Mouse (Mus musculus) neutrophil, adult 5-6 weeks (primary cell): ENCODE measurements around the gene Fhit. TPM values are rescaled to one million over a fixed set of nuclear protein-coding genes. Genes with fewer than 3 reads are reported as not detected.

Experiments
- ATAC-seq: fragments of 151-379, 151-347 bp; 2 replicates; pipeline ENCODE4 v1.8.0; 2017; ENCODE audit warnings: mild to moderate bottlenecking, moderate TSS enrichment; ENCODE audit not compliant: insufficient number of reproducible peaks, poor library complexity, low FRiP score, severe bottlenecking; ENCODE audit errors: extremely low read depth
- total RNA-seq: library from RNA; stranded (forward); fragments of 200-1000 nt; gene quantifications from 2 replicates; pipeline ENCODE4 v1.2.3, GENCODE M21; 2017

The Fhit gene
- total RNA-seq, 1 experiment from 2014 or later, result not detected

GRCm38 (mm10) chr14:10554755-10555154 is 607.1 kb downstream of the Fhit start:
- ATAC-seq, result no peak

DNA sequence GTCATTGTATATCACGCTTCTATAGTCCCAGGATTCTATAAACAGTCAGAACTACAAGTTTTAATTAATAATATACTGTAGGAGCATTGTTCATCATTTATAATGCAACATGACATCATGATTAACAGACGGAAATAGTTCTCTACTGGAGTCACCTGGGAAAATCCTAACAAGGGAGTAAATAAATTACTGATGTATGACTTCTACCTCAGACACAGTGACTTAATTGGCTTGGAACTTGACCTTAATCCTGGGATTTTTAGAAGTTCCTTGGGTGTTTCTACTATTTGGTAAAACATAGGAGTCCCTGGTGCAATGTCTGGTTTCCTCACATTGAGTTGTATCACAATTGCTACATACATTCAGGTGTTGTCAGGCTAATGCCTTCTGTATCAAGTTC is 613.2 kb downstream of the Fhit start:
- ATAC-seq, result no peak

- no peak for ATAC-seq
These were observed 615.9 kb downstream of the Fhit start for GRCm38 (mm10) chr14:10545916-10546315.

DNA sequence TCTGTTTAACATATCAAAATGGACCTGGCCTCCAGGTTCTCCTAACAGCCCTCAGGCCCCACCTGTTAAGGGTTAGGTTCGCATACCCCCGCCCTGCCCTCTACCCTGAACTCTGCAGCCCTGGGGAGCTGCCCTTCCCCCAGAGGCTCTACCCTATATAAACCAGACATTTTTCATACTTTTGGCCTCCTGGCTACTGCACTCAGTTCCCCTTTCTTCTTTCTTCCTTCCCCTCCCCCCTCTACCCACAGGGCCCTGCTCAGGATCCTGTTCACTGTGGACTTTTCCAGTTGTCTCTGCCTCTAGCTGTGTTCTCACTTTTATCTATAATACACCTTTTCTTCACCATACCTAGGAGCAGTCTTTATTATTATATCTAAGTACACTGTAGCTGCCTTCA is 627.0 kb downstream of the Fhit start:
- no peak for ATAC-seq

DNA sequence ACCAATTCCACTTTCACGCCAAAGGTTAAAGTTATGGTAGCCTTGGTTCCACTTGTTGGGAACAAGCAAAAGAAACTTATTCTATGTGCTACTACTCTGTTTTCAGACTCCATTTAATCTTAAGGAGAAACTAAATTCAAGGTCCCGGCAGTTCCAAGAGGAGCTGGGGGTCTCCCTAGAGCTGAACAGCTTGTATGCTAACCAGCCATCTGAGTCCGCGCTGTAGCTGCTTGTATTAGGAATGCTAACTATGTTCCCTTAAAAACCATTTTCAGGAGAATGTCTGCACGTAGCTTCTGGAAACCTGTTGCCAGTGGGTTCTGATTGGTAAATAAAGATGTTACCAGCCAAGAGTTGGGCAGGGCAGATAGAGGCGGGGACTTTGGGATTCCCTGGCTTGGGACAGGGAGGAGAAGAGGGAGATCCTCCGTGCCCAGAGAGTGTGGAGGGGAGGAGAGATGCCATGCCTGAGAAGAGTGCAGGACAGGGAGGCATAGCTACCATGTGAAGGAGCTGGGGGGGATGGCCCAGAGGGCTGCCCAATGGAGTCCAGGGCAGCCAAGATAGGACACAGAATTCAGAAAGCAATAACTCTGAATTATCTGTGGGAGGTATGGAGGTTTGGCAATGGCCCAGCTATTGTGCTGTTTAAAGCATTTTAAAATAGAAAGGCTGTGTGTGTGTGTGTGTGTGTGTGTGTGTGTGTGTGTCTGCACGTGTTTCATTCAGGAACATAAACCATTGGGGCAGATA is 629.9 kb downstream of the Fhit start:
- ATAC-seq, result no peak

GRCm38 (mm10) chr14:10526800-10527199 is 635.0 kb downstream of the Fhit start:
- ATAC-seq, result no peak

GRCm38 (mm10) chr14:10525786-10526185 is 636.0 kb downstream of the Fhit start:
- ATAC-seq, result no peak

DNA sequence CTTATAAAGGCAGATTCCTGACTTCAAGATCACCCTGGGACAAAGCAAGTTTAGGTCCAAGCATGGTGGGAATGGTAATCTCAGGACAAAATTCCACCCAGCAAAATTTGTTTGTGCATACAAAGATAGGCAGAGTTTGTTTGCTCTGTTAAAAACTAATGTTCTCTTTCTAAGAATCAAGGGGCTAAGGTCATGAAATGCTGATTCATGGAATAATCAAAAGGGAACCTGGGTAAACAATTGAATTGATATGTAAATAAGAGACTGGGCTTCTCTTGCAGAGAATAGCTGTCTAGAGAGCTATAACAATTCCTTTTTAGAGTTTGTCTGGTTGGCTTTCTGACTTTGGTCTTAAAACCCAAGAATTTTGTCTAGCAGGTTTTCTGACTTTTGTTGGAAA is 647.8 kb downstream of the Fhit start:
- ATAC-seq, result no peak

GRCm38 (mm10) chr14:10509252-10509651 is 652.6 kb downstream of the Fhit start:
- ATAC-seq, result no peak

GRCm38 (mm10) chr14:10507560-10507959 is 654.3 kb downstream of the Fhit start:
- ATAC-seq, result no peak

- ATAC-seq, result no peak
These were observed 676.0 kb downstream of the Fhit start for GRCm38 (mm10) chr14:10485798-10486197.

DNA sequence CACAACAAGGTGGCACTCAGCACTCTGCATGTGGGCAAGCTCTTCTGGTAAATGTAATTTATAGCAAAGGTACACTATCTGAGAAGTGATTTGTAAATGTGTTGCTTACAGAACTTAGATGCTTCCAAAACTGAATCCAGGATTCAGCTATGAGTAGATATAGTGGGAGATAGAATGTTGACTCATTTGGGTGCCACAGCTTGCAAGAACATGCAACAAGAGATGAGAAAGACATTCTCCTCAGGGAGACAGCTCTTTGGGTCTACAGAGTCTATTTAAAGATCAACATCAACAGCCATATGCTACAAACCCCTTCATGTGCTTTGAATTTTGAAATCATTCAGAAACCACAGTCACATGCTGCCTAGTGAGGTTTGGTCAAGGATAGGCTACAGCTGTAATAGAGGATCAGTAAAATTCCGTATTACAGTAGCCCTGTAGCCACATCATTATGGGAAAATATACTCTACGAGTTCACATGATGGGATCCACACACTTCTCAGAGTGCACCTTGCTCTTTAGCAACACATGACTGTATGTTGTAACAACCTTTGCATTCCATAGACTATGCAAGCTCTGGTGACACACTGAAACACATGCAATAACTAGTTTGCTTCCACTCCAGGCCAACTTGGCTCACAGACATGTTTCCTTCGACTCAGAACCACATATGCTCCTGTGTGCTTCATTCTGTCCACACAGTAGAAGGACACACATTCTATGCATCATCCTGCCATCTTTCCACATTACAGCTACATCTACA is 678.8 kb downstream of the Fhit start:
- ATAC-seq, result no peak

- ATAC-seq, result no peak
These were observed 680.5 kb downstream of the Fhit start for GRCm38 (mm10) chr14:10481370-10481769.

DNA sequence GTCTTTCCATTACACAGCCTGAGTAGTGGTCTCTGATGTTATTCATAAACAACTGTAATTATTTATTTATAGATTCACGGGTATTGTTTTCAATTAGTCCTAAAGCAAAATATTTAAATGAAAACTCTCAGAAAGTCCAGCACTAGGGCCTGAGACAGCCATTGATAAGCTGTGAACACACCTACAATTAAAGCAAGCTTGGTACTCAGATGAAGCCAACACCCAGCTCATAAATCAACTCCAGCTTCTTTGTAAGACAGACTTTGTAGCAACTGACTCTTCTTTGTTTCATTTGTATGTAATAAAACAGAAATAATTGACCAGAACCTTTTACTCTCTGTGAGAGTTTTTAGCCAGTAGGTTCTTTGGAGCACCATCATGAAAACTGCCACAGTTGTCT is 681.2 kb downstream of the Fhit start:
- ATAC-seq, result no peak

DNA sequence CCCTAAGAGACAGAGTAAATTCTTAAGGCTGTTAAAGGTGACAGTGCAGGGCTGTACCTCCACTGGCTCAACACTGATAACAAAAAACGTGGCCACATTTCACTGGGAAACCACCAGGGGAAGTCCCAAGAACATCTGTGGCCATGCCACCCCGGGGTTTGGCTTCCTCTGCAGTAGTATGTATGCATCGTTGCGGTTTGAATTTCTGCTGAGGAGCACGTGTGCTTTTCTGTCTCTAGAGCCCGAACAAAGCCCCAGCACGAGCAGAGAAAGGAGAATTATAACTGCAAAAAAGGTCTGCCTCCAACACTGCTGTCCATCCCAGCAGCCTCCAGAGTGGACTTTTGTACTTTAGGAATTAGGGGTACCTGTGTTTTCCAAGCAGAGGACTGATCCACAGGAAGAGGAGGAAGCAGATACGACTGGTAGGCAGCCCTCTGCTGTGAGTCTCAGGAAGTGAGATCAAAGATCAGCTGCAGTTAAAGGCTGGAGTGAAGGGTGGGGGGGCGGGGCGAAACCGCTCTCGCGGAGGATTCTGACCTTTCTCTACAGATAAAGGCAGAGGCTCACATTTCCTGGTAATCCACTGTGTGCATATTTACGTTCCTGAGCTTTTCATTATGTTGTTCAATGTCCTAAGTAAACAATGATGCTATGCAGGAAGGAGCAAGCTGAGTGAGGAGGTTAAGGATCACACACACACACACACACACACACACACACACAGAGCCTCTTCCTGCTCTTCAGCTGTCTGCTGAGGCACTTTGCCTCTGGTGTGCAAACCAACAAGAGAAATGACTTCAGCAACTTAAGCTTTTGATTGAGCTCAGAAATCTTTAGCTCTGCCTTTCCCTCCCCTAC is 708.6 kb downstream of the Fhit start:
- peak; percentile 95 for ATAC-seq

- ATAC-seq, result no peak
These were observed 709.6 kb downstream of the Fhit start for GRCm38 (mm10) chr14:10452234-10452633.

GRCm38 (mm10) chr14:10445360-10445759 is 716.5 kb downstream of the Fhit start:
- ATAC-seq, result no peak

GRCm38 (mm10) chr14:10439007-10439749 is 722.7 kb downstream of the Fhit start:
- peak; percentile 84 for ATAC-seq

- no peak for ATAC-seq
These were observed 725.6 kb downstream of the Fhit start for GRCm38 (mm10) chr14:10436193-10436592.
